Mouse (Mus musculus) granulocyte monocyte progenitor cell, adult 5-6 weeks (primary cell): ENCODE results near the gene BC025446. TPM values are rescaled to one million over a fixed set of nuclear protein-coding genes. Genes with fewer than 3 reads are reported as not detected.

Source experiments
- total RNA-seq, 2 experiments: library from RNA; stranded (forward) in 1 of 2; stranded (reverse) in 1 of 2; fragments of 200-712, 200-1000 nt in 1 of 2; fragments of >200 nt in 1 of 2; fragmentation: Nextera tagmentation in 1 of 2; gene quantifications; 2 replicates each; pipeline ENCODE4 v1.2.3; 2014 to 2017

BC025446 gene
- total RNA-seq, 2 experiments from 2014 or later: not detected

Other genes with a start within 250 kb of the BC025446 start
- gene Ly6i, start 232.9 kb upstream of the BC025446 start, total RNA-seq (2014; fragmentation: Nextera tagmentation): 2.6 TPM in 1 of 2 replicates, not detected in the other
- 1.7 and 1.8 TPM in 2 replicates for gene Ly6i, start 232.9 kb upstream of the BC025446 start, total RNA-seq (2017)
- gene Ly6a, start 218.3 kb upstream of the BC025446 start, total RNA-seq (2014; fragmentation: Nextera tagmentation): not detected in 2 replicates
- not detected in 2 replicates for gene Ly6a, start 218.3 kb upstream of the BC025446 start, total RNA-seq (2017)
- gene Ly6c1, start 167.5 kb upstream of the BC025446 start, total RNA-seq (2014; fragmentation: Nextera tagmentation): 0.71 and 3.4 TPM in 2 replicates
- gene Ly6c1, start 167.5 kb upstream of the BC025446 start, total RNA-seq (2017): 2.7 and 3.7 TPM in 2 replicates
- gene Ly6c2, start 104.4 kb upstream of the BC025446 start, total RNA-seq (2014; fragmentation: Nextera tagmentation): 3,770 and 4,250 TPM in 2 replicates
- 1,953 and 2,572 TPM in 2 replicates for gene Ly6c2, start 104.4 kb upstream of the BC025446 start, total RNA-seq (2017)
- gene Ly6g, start 61.1 kb upstream of the BC025446 start, total RNA-seq (2014; fragmentation: Nextera tagmentation): 2.7 TPM in 1 of 2 replicates, not detected in the other
- 3.2 and 4.9 TPM in 2 replicates for gene Ly6g, start 61.1 kb upstream of the BC025446 start, total RNA-seq (2017)
- not detected in 2 replicates for gene Ly6f, start 52.0 kb downstream of the BC025446 start, total RNA-seq (2014; fragmentation: Nextera tagmentation)
- gene Ly6f, start 52.0 kb downstream of the BC025446 start, total RNA-seq (2017): not detected in 2 replicates